Mouse (Mus musculus) urinary bladder, postnatal 25 days (tissue): Measurements from ENCODE around the gene Yap1.
"Not testable (repeated sequence)": the region's sequence is repeated elsewhere in the genome, so short reads cannot be mapped to it uniquely, and the experiment has no call there.

Source experiments
- DNase-seq: peaks from one replicate; pipeline ENCODE4 v3.0.0; 2022; ENCODE audit warnings: low spot score

The Yap1 gene

DNA sequence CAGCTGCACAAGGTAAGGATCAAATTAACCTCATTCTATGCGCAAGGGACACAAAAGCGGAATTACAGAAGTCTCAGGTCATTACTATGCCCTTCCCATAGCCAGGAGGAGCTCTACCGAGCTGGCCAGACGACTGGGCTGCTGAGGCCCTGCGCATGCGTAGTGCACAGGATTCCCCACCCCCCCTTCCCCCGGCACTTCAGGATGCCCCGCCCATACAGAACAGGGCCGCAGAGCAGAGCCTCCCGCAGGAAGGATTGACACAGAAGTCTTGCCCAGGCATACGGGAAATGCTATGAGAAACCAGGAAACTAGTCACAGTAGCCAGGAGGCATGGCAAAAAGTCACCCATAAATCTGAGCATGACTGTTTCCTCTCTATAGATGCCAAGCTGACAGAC, 89.9 kb downstream of the Yap1 start:
- peak; percentile 36 for DNase-seq

DNA sequence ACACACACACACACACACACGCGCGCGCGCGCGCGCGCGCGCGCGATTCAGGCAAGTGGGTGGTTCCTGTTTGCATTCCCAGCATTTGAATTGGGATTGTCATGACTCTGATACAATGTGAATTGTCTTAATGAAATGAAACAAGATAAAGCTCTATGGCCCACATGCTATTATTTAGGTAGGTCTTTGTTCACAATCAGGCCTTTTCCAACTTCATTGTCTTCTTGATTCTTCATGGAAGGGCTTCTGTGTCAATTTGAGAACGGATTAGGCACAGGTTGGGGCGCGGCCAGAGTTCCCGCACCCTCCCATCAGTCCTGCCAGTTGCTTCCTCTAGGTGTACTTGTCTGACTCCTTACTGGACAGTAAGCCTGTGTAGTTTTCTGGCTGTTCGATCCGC, 90.4 kb downstream of the Yap1 start:
- no peak for DNase-seq

GRCm38 (mm10) chr9:7907351-7907985, 96.9 kb downstream of the Yap1 start:
- no peak for DNase-seq

DNA sequence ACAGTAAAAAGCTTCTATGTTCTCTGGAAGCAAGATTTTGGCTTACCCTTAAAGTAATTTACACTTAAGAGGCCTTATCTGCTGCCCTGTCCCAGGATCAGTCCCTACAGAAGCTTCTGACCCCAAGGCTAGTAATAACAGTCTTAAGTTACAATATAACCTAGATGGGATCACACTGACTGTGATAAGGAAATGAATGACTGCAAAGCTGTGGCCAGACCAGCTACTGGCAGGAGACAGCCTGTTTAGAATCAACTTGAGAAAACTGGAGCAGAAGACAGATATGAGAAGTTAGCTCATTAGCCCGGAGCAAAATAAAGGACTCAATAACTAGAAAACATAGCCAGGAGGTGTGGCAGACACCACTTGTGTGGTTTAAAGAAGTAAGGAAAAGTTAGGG, 97.8 kb downstream of the Yap1 start:
- DNase-seq: no peak

DNA sequence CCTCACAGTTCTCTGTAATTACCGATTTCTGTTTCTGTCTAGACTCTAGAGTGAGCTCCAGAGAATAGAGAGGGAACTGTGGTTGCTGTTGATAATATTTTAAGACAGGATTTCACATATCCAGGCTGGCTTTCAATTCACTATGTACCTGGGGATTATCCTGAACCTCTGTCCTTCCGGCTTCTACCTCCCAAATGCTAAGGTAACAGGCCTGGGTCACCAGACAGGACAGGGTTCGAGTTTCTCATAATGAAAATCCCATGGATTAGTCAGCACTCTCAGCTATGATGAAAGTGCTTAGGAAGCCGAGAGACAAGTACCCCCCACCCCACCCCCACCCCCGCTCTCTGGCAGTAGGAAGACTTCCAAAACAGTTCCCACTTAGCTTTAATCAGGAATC, 100.6 kb downstream of the Yap1 start:
- DNase-seq: no peak

- no peak for DNase-seq
Measured at GRCm38 (mm10) chr9:7903262-7903661, 101.1 kb downstream of the Yap1 start.

- no peak for DNase-seq
Measured at GRCm38 (mm10) chr9:7902311-7902710, 102.1 kb downstream of the Yap1 start.

DNA sequence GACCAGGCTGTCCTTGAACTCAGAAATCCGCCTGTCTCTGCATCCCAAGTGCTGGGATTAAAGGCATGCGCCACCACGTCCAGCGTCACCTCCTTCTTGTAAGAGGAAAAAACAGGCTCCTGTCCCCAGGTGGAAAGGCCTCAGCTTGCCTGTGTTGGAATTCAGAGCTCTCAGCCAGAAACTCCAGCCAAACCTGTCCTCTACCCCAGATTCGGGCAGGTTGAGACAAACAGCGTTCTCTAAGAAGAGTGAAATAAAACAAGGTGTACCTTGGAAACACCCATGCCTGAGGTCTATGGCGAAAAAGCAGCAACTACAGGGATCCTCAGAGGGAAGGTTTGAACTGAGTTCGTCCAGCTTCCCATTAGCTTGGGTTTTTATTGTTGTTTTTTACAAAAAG, 103.4 kb downstream of the Yap1 start:
- DNase-seq: no peak

GRCm38 (mm10) chr9:7897502-7897901, 106.9 kb downstream of the Yap1 start:
- peak; percentile 64 for DNase-seq

DNA sequence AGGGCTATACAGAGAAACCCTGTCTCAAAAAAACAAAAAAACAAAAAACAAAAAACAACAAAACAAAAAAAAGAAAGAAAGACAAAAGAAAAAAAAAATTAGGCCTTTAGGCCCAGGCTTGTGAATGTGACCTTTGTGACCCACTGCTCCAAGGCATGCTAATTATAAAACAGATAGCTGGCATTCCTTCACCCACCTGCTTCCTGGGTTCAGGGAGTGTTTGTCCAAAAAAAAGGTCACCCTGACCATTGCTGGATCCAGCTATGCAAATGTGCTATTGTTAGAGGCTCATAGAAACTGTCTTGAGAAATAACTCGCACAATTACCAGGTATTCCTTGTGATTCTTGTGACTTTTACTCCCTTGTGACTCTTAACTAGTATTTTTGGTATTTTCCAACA, 112.6 kb downstream of the Yap1 start:
- not testable (repeated sequence) for DNase-seq

GRCm38 (mm10) chr9:7891177-7891576, 113.2 kb downstream of the Yap1 start:
- no peak for DNase-seq

DNA sequence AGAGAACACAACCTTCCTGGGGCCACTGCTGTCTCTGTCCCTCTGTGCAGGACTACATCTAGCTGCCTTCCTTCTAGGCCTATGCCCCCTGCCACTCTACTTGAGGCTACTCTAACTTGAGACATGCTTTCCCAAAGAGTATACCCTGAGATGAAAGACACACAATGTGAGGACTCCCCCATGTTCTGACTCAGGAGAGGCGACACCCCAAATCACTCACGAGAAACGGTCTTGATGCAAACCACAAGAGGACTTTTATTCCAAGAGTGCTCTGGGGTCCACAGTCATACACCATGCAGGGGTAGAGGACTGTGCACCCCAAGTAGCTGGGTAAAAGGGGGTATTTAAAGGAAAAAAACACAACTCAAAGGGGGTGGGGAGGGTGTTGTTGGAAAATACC, 120.0 kb downstream of the Yap1 start:
- no peak for DNase-seq

DNA sequence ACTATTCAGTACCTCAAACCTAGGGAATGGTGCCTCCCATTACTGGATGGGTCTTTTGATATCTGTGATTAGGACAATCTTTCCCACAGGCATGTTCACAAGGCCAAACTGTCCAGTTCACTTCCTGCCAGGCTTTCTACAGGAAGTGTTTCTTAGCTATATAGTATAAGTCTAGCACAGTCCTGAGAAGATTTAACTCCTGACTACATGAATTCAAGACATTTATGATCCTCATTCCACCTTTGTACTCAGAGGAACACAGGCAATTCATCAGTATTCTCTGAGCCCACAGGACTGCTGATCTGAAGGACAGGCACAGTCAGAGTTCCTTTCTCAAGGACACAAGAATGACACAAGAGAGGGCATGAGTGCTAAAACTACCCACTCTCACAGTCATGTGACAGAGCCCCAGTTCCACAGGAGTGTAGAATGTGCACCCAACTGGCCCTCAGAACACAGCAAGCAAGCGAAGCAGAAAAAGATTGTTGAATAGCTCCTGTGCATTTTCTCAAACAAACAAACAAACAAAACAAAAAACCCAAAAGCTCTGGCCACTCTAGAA, 122.0 kb downstream of the Yap1 start:
- no peak for DNase-seq
